Mouse (Mus musculus) kidney, embryonic 15.5 days (tissue): ENCODE measurements at regions not wholly inside any gene's neighbourhood (a gene's known extent, or its start where the extent isn't known, plus 50 kb on each side); places are given as distances from the start of the nearest gene placed in this dataset.

ENCODE experiments used
- ATAC-seq: fragments of 200-750 bp; cut with Nextera tagmentation; replicated peaks from 2 replicates; pipeline ENCODE4 v1.8.0; 2017; ENCODE audit warnings: moderate TSS enrichment; ENCODE audit not compliant: low FRiP score
- H3K27ac ChIP-seq: fragments of 300-500 bp; sonication (generic); 2 replicates; pipeline ENCODE4 v1.5.1; 2015; ENCODE audit warnings: mild to moderate bottlenecking, inconsistent platforms
- H3K27me3 ChIP-seq: fragments of 300-500 bp; sonication (generic); 2 replicates; pipeline ENCODE4 v1.6.1; 2015; ENCODE audit warnings: inconsistent platforms
- H3K36me3 ChIP-seq: fragments of 300-500 bp; sonication (generic); 2 replicates; pipeline ENCODE4 v1.6.1; 2015; ENCODE audit warnings: inconsistent platforms
- H3K4me1 ChIP-seq: fragments of 300-500 bp; sonication (generic); 2 replicates; pipeline ENCODE4 v1.6.1; 2015; ENCODE audit warnings: inconsistent platforms
- H3K4me2 ChIP-seq: fragments of 300-500 bp; sonication (generic); 2 replicates; pipeline ENCODE4 v1.6.1; 2015; ENCODE audit warnings: moderate library complexity, mild to moderate bottlenecking, inconsistent platforms
- H3K4me3 ChIP-seq: fragments of 300-500 bp; sonication (generic); replicated peaks from 2 replicates; pipeline ENCODE4 v1.5.1; 2015; ENCODE audit warnings: mild to moderate bottlenecking, inconsistent platforms
- H3K9ac ChIP-seq: fragments of 300-500 bp; sonication (generic); 2 replicates; pipeline ENCODE4 v1.6.1; 2015; ENCODE audit warnings: mild to moderate bottlenecking, inconsistent platforms
- H3K9me3 ChIP-seq: fragments of 300-500 bp; sonication (generic); replicated peaks from 2 replicates; pipeline ENCODE4 v1.6.1; 2016; ENCODE audit warnings: inconsistent platforms
- WGBS: fragments of 180-500 bp; shearing (Covaris S2); methylation state at CpG from one replicate; pipeline ENCODE4 v1.1.7; 2015; ENCODE audit warnings: mixed read lengths; 5-methylcytosine and 5-hydroxymethylcytosine counted together

DNA sequence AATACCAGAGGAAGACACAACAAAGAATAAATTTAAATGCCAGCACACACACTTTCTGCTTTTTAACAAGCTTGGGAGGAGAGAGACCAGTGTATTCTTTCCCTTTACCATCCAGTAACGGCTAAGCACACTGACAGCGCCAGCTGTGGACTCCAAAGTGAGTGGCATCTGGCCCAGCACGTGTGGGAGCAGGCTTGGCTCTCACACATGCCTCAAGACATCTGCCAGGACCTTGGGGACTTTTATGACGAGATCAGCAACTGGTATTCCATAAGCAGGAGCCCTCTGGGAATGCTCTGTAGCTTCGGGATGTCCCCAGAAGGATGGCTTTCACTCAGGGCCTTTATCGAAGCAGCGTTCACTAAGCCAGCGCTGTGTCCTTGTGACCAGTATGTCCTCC, 92.0 kb upstream of the Gm10234 start:
- ATAC-seq: no peak
- H3K27me3 ChIP-seq: no peaks in the 10 kb centered on the region
- no peak overlapping the region for H3K4me2 ChIP-seq
- H3K9ac ChIP-seq: no peak overlapping the region
- no peaks in the 10 kb centered on the region for H3K4me1 ChIP-seq
- H3K9me3 ChIP-seq: no peaks in the 10 kb centered on the region
- H3K27ac ChIP-seq: no peak overlapping the region
- no peak overlapping the region for H3K4me3 ChIP-seq
- 75% methylated on average over 8 of the region's 8 CpGs for WGBS
- no peaks in the 10 kb centered on the region for H3K36me3 ChIP-seq

DNA sequence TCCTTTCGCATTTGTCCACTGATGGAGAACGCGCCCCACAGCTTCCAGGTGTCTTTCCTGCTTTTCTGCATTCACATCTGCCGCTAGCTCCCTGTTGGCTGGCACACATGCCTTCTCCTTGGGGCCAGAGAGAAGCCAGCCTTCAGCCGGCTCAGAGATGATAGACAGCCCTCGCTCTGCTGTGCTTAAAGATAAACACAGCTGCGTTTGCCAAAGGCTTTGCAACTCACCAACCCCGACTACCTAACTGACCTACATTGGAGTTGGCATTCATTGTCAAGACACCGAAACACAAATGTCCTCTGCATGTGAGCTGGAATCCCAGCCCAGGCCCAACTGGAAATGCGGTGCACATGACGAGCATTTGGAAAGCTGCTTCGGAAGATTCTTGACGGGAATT, 87.2 kb upstream of the Gm10234 start:
- H3K4me3 ChIP-seq: no peak overlapping the region

DNA sequence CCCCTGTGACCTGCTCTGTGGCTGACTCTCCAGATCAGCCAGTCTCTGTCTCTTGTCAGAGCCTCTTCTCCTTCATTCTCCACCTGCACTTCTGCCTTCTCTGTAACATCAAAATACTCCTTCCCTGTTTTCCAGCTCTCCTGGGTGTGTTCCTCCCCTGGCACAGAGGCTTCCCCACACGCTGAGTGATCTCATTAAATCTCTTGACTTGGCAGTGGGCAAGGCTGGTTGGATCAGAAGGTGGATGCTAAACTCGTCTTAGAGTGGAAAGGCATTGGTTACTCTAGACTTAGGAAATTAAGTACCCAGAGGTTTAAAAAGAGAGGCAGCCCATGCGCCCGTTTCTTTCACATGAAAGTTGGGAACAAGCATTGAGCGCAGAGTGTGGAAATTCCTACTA, 78.3 kb upstream of the Gm10234 start:
- H3K9ac ChIP-seq: no peak overlapping the region
- H3K4me2 ChIP-seq: no peak overlapping the region
- no peaks in the 10 kb centered on the region for H3K9me3 ChIP-seq
- H3K36me3 ChIP-seq: no peaks in the 10 kb centered on the region
- WGBS: 80% methylated on average over 5 of the region's 5 CpGs
- H3K4me1 ChIP-seq: no peaks in the 10 kb centered on the region
- no peak for ATAC-seq
- no peaks in the 10 kb centered on the region for H3K27me3 ChIP-seq
- no peak overlapping the region for H3K27ac ChIP-seq
- no peak overlapping the region for H3K4me3 ChIP-seq

More for the DNA sequence above, 87.2 kb upstream of the Gm10234 start:
- 83% methylated on average over 13 of the region's 13 CpGs for WGBS
- H3K9me3 ChIP-seq: no peaks in the 10 kb centered on the region
- H3K27me3 ChIP-seq: no peaks in the 10 kb centered on the region
- no peak overlapping the region for H3K27ac ChIP-seq
- H3K4me2 ChIP-seq: no peak overlapping the region
- H3K36me3 ChIP-seq: no peaks in the 10 kb centered on the region
- ATAC-seq: no peak
- no peaks in the 10 kb centered on the region for H3K4me1 ChIP-seq
- no peak overlapping the region for H3K9ac ChIP-seq

DNA sequence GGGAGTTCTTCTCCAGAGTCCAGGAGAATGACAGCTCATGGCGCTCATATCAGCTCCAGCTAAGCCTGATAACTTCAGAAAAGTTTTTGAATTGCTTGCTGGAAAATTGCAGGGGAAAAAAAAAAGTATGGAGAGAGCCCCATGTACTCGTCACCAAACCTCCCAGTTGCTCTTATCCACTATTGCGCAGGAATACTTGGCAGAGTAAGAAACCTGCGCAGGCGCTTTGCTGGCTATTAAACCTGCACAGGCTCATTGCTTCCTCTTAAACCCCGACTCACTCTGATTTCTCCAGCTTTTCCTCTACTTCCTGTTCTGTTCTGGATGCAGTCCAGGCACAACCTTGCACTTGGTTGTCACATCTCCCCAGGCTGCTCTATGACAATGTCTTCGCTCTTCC, 77.0 kb upstream of the Gm10234 start:
- Histone ChIP-seq H3K9me3 (no peaks in the 10 kb centered on the region), H3K27me3 (no peaks in the 10 kb centered on the region), H3K9ac (no peak overlapping the region), H3K36me3 (no peaks in the 10 kb centered on the region), H3K4me1 (no peaks in the 10 kb centered on the region), H3K4me2 (no peak overlapping the region), H3K27ac (no peak overlapping the region), H3K4me3 (no peak overlapping the region)
- no peak for ATAC-seq
- WGBS: 83% methylated on average over 7 of the region's 7 CpGs

DNA sequence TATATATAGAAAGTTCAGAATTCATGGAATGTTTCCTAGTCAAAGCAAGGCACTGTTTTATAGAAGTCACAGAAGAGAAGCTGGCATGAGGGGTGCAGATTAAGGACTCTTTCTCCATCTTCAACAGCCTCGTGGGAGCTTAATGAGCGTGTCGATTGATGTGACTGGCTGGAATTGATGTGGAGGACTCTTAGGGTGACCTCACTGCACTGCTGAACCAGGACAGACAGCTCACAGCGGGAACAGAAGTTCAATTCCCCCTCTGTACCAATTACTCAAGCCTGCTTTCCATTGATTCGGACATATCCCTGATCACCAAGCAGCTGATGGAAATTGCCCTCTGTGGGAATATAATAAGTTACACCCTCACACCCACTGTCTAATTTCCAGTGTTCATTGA, 65.6 kb upstream of the Gm10234 start:
- Histone ChIP-seq H3K4me1 (no peaks in the 10 kb centered on the region), H3K27me3 (no peaks in the 10 kb centered on the region), H3K27ac (no peak overlapping the region), H3K36me3 (no peaks in the 10 kb centered on the region), H3K4me2 (no peak overlapping the region), H3K4me3 (no peak overlapping the region), H3K9me3 (no peaks in the 10 kb centered on the region), H3K9ac (no peak overlapping the region)
- WGBS: 60% methylated on average over 5 of the region's 5 CpGs
- no peak for ATAC-seq

DNA sequence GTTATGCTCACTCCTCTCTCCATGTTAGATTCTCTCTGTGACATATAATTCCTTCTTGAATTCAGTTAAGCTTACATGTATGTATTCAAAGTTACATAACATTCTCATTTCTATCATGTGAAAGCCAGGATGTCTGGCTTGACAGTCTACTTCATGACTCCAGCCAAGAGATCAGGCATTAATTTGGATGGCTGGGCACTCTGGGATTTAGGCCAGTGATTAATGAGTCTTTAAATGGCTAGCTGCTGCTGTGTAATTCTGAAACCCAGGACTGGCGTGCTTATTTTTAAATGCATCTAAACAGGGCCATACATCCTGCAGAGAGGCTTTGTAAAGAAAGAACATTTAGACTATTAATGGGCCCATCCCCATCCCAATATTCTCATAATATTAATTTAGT, 60.9 kb upstream of the Gm10234 start:
- Histone ChIP-seq H3K4me3 (no peak overlapping the region), H3K4me2 (no peak overlapping the region), H3K27ac (no peak overlapping the region), H3K36me3 (no peaks in the 10 kb centered on the region), H3K9me3 (no peaks in the 10 kb centered on the region), H3K9ac (no peak overlapping the region), H3K27me3 (no peaks in the 10 kb centered on the region), H3K4me1 (no peaks in the 10 kb centered on the region)
- no peak for ATAC-seq
- WGBS: 21% methylated on average over 1 of the region's 1 CpGs

GRCm38 (mm10) chr6:95264011-95264869, 57.7 kb upstream of the Gm10234 start:
- H3K36me3 ChIP-seq: no peaks in the 10 kb centered on the region
- H3K9me3 ChIP-seq: no peaks in the 10 kb centered on the region
- no peak overlapping the region for H3K4me3 ChIP-seq
- no peak overlapping the region for H3K27ac ChIP-seq
- no peak overlapping the region for H3K9ac ChIP-seq
- H3K27me3 ChIP-seq: no peaks in the 10 kb centered on the region
- H3K4me1 ChIP-seq: no peaks in the 10 kb centered on the region
- ATAC-seq: 0 out of 2 replicates have a peak, but pooled peaks have one; percentile 54
- WGBS: 61% methylated on average over 8 of the region's 8 CpGs
- no peak overlapping the region for H3K4me2 ChIP-seq

DNA sequence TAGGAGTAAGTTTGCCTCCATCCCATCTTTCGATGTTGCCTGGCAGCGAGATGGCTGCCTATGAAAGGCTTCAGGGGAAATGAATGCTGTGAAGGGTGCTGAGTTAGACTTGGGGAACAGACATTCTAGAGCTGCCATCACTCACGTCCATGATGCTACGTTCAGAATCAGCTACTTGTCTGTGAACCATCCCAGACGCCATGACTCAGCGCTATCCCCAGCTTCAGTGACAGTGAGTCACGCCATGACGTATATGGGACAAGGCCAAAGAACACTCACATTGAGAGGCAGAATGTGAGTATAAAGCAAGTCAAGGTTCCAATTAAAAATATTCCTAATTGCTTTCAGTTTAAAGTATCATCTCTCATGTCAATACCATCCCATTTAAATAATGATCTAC, 52.4 kb upstream of the Gm10234 start:
- no peak for ATAC-seq
- H3K27ac ChIP-seq: no peak overlapping the region
- WGBS: 92% methylated on average over 8 of the region's 8 CpGs
- no peaks in the 10 kb centered on the region for H3K4me1 ChIP-seq
- no peak overlapping the region for H3K4me3 ChIP-seq
- no peak overlapping the region for H3K9ac ChIP-seq
- no peaks in the 10 kb centered on the region for H3K9me3 ChIP-seq
- no peaks in the 10 kb centered on the region for H3K36me3 ChIP-seq
- no peaks in the 10 kb centered on the region for H3K27me3 ChIP-seq
- no peak overlapping the region for H3K4me2 ChIP-seq
